Mouse (Mus musculus) midbrain, postnatal 0 days (tissue): ENCODE measurements around the gene Mut. TPM values are rescaled to one million over a fixed set of nuclear protein-coding genes. Genes with fewer than 3 reads are reported as not detected.

Experiments
- ATAC-seq: fragments of 200-750 bp; cut with Nextera tagmentation; 2 replicates; pipeline ENCODE4 v1.8.0; 2017; ENCODE audit warnings: moderate number of reproducible peaks, mild to moderate bottlenecking, moderate TSS enrichment, moderate library complexity; ENCODE audit not compliant: low FRiP score
- DNase-seq: peaks from one replicate; pipeline ENCODE4 v3.0.0-alpha.2; 2015; ENCODE audit warnings: low spot score
- H3K27ac ChIP-seq: fragments of 300-500 bp; sonication (generic); 2 replicates; pipeline ENCODE4 v1.5.1; 2014; ENCODE audit warnings: low read depth, mild to moderate bottlenecking, low read length, mixed read lengths
- H3K27me3 ChIP-seq: fragments of 300-500 bp; sonication (generic); 2 replicates; pipeline ENCODE4 v1.6.1; 2014; ENCODE audit warnings: low read length, control low read depth, mixed read lengths; ENCODE audit not compliant: insufficient read depth
- H3K36me3 ChIP-seq: fragments of 300-500 bp; sonication (generic); 2 replicates; pipeline ENCODE4 v1.6.1; 2014; ENCODE audit warnings: low read length, control low read depth, mixed read lengths; ENCODE audit not compliant: insufficient read depth
- H3K4me1 ChIP-seq: fragments of 300-500 bp; sonication (generic); 2 replicates; pipeline ENCODE4 v1.6.1; 2014; ENCODE audit warnings: mild to moderate bottlenecking, control low read depth, antibody characterized with exemption, low read length, mixed read lengths; ENCODE audit not compliant: insufficient read depth
- H3K4me2 ChIP-seq: fragments of 300-500 bp; sonication (generic); 2 replicates; pipeline ENCODE4 v1.6.1; 2014; ENCODE audit warnings: low read depth, mild to moderate bottlenecking, low read length, mixed read lengths; ENCODE audit not compliant: poor library complexity, severe bottlenecking
- H3K4me3 ChIP-seq: fragments of 300-500 bp; sonication (generic); 2 replicates; pipeline ENCODE4 v1.5.1; 2014; ENCODE audit warnings: low read depth, mild to moderate bottlenecking, low read length, moderate library complexity
- H3K9ac ChIP-seq: fragments of 300-500 bp; sonication (generic); replicated peaks from 2 replicates; pipeline ENCODE4 v1.6.1; 2014; ENCODE audit warnings: mild to moderate bottlenecking, low read length, moderate library complexity, mixed read lengths; ENCODE audit not compliant: poor library complexity, severe bottlenecking
- H3K9me3 ChIP-seq: fragments of 300-500 bp; sonication (generic); 2 replicates; pipeline ENCODE4 v1.6.1; 2016; ENCODE audit warnings: low read length, control low read depth
- CTCF ChIP-seq: IDR thresholded peaks from 2 replicates; pipeline ENCODE4 v1.5.1; 2016; ENCODE audit warnings: antibody characterized with exemption, mild to moderate bottlenecking
- WGBS: fragments of 180-500 bp; shearing (Covaris S2); extraction: QIAGEN DNeasy Blood & Tissue Kit; methylation state at CpG from one replicate; pipeline ENCODE4 v1.1.7; 2014; 5-methylcytosine and 5-hydroxymethylcytosine counted together
- polyA plus RNA-seq: library from polyadenylated mRNA; unstranded; fragments of >200 nt; fragmentation: Nextera tagmentation; extraction: Ambion mirVana; gene quantifications from 2 replicates; pipeline ENCODE4 v1.2.1, GENCODE M21; 2015
- total RNA-seq: library from RNA; depleted of rRNA; stranded (reverse); fragments of >200 nt; gene quantifications from 2 replicates; pipeline ENCODE4 v1.2.3, GENCODE M21; 2014; rRNA removed

Mut gene
- total RNA-seq (9.5 and 16.6 TPM in 2 replicates), polyA plus RNA-seq (16.1 and 16.6 TPM in 2 replicates)

DNA sequence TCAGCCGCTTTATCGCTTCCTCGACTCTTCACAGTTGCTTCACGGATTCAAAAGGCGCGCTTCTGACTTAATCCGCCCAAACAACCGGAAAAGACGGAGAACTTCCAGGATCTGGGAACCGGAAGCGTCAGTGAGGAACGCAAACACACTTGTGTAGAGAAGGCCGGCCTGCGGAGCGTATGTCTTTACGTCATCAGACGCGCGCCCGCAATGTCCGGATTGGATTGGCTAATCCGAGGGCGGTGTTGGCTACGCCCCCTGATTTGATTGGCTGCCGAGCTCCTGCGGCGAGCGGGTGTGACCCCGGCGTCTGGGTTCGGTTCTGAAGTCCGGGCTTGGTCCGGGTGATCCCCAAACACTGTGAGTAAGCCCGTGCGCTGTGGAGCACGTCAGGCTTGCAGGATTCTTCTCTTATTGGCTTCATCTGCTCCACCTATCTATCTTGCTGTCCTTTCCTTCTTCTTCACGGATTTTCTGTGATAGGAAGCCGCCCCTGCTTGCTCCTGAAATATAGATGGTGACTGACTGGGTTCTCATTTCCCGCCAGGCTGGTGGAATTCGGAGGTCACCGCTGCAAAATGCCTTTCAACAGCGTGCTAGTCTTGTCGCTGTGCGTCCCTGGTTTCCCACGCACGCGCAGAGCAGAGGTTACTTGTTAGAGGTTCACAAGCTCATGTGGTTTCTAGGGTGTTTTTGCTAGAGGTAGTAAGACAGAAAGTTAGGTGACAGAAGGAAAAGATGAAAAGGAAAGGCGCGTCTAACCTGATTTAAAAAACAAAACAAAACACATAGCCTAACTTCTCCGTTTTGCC, at the start of gene Mut, which contains the start of gene Cenpq:
Gene Mut, plus strand, starts transcription at position 266 of the 812 bp plus-strand sequence.
Gene Cenpq, minus strand, starts transcription at position 628 of the 812 bp plus-strand sequence.
- H3K27ac ChIP-seq = peak within 1 kb of the TSS; percentile 96
- peak within 1 kb of the TSS; percentile 77 for H3K4me2 ChIP-seq
- WGBS = under 1% methylated on average over 50 of the region's 50 CpGs
- ATAC-seq = peak; percentile 100
- peak within 1 kb of the TSS; percentile 69 for H3K9ac ChIP-seq
- TF ChIP-seq CTCF = no peak
- no peaks in the 10 kb centered on the region for H3K9me3 ChIP-seq
- H3K4me1 ChIP-seq = no peaks in the 10 kb centered on the region
- peaks cover 6% of the 10 kb centered on the region; the same call in 1 of the 2 replicates for H3K36me3 ChIP-seq
- peak within 1 kb of the TSS; percentile 67 for H3K4me3 ChIP-seq
- H3K27me3 ChIP-seq = no peaks in the 10 kb centered on the region
- DNase-seq = peak; percentile 100

DNA sequence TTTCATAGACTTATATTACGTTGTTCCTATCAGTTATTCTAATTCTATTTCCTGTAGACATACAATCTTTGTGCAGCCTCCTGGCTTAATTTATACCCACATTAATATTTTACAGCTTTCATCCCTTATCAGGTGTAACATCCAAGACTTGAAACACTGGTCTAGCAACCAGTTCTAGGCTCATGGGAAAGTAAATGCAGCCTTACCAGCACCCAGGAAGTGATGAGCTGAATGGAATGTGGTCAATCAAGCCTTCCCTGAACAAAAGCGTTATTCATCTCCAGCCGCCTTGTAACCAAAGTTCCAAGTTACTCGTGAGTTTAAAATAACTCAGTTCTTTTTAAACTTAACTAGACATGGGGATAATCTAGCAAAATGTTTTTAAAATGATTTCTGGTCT, 49.3 kb upstream of the Mut start:
- Histone ChIP-seq H3K9me3 (no peaks in the 10 kb centered on the region), H3K9ac (no peak overlapping the region)
- 83% methylated on average over 4 of the region's 4 CpGs for WGBS

DNA sequence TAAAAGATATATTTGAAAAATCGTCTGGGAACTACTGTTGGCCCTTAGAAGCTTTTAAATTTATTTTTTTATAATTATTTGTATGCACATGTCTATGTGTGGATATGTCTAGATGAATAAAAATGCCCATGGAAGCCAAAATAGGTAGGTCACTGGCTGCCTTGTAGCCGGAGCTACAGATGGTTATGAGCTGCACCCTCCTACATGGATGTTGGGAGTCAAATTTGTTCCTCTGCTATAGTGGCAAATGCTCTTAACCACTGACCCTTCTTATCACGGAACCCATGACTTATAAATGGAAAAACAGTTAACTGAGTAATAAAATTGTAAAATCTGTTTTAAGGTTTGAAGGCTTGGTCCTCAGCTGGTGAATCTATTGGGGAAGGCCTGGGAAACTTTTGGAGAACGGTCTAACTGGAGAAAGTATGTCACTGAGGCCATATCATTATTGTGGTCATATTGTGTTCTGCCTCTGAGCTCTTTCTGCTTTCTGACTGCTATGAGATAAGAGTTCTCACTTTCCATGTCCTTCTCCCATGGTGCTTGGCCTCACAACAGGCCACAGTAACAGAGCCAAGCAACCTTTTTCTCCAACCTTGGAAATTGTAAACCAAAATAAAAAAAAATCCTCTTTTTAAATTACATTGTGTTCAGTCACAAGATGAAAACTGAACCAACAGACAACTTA, 46.5 kb upstream of the Mut start:
- no peak for DNase-seq
- Histone ChIP-seq H3K27me3 (no peaks in the 10 kb centered on the region), H3K4me3 (no peak overlapping the region), H3K9me3 (no peaks in the 10 kb centered on the region), H3K4me1 (no peaks in the 10 kb centered on the region), H3K27ac (no peak overlapping the region), H3K9ac (no peak overlapping the region), H3K36me3 (no peaks in the 10 kb centered on the region), H3K4me2 (no peak overlapping the region)
- WGBS = 79% methylated on average over 4 of the region's 4 CpGs
- no peak for TF ChIP-seq CTCF
- no peak for ATAC-seq

More for the DNA sequence above, 49.3 kb upstream of the Mut start:
- Histone ChIP-seq H3K36me3 (no peaks in the 10 kb centered on the region), H3K4me3 (no peak overlapping the region), H3K4me2 (no peak overlapping the region), H3K27ac (no peak overlapping the region), H3K4me1 (no peaks in the 10 kb centered on the region), H3K27me3 (no peaks in the 10 kb centered on the region)
- no peak for TF ChIP-seq CTCF
- no peak for ATAC-seq
- no peak for DNase-seq

DNA sequence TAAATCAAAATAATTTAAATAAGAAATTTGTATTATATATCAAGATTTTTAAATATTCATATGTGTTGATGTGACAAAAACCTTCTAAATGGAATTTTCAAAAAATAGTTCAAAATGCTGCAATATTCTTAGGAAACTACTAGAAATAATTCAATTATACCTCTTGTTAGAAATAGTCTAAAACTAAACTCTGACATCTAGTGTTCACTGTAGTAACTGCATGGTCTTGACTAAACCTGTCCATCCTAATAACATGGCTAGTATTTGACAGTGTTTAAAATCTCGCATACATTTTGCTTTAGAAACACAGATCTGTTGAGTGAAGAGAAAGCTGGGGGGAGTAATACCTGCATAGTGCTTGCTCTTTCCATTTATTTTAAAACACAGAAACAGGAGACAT, 37.6 kb upstream of the Mut start:
- no peaks in the 10 kb centered on the region for H3K9me3 ChIP-seq
- 49% methylated on average over 1 of the region's 1 CpGs for WGBS
- no peak overlapping the region for H3K27ac ChIP-seq
- ATAC-seq (no peak), DNase-seq (peak; percentile 67)
- no peak overlapping the region for H3K9ac ChIP-seq
- no peaks in the 10 kb centered on the region for H3K4me1 ChIP-seq
- H3K4me2 ChIP-seq = no peak overlapping the region
- no peaks in the 10 kb centered on the region for H3K27me3 ChIP-seq
- peak; percentile 76 for TF ChIP-seq CTCF
- no peak overlapping the region for H3K4me3 ChIP-seq
- peaks cover 5% of the 10 kb centered on the region; the same call in 1 of the 2 replicates for H3K36me3 ChIP-seq

DNA sequence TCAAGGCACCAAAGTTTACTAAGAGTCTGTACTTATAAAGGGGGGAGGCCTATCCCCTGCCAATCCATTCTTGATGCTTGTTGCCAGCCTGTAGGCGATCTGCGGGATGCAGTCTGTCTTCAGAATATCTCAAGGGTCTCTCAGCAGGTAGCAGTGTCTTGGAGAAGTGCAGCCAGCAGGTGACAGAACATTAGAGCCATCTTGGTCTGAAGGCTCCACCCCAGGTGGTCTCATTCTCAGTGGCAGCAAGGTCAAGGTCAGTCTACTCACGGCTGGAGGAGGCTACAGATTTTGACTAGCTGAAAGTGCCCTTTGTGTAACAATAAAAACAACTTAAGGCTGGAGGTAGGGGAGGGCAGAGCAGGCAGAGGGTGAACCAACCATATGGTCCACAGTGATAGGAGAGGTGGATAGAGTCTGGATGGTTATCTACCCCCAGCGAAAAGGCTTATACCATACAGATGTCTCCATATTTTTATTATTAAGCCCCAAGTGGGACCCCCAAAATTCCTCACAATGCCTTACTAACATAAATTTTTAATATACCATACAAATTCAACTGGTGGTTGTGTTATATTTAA, 34.6 kb upstream of the Mut start:
- Histone ChIP-seq H3K4me1 (peaks cover 2% of the 10 kb centered on the region; the same call in 1 of the 2 replicates), H3K4me3 (no peak overlapping the region), H3K27me3 (no peaks in the 10 kb centered on the region), H3K36me3 (peaks cover 5% of the 10 kb centered on the region; the same call in 1 of the 2 replicates), H3K9me3 (no peaks in the 10 kb centered on the region), H3K4me2 (no peak overlapping the region), H3K27ac (no peak overlapping the region), H3K9ac (no peak overlapping the region)
- DNase-seq = no peak
- TF ChIP-seq CTCF = no peak
- 36% methylated on average over 4 of the region's 4 CpGs for WGBS
- no peak for ATAC-seq
